18 mouse cellular contexts compared by ENCODE assay signal in the genomic region with DNA sequence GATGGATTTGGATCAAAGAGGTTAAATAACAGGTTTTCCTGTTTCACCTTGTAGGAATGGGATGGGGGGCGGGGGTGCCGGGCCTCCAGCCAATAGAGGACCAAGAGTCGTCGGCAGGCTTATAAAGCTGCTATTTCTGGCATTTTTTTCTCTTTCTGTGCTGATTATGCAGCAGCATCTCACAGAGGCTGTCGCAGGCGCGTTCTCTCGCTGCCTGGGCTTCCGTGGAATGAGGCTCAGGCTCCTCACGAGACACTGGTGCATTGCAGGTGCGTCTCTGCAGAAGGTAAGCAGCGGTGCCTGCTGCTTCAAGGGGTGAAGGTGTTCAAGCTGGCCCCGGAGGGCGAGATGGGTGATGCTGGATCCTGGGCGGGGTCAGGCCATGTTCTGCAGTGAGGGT. TPM values are rescaled to one million over a fixed set of nuclear protein-coding genes. Genes with fewer than 3 reads are reported as not detected.
DNase-seq lines count a peak whose midpoint lies in the region; ATAC-seq and TF ChIP-seq lines count a peak whose summit lies in the region.
"Had no signal": no experiment of that assay in that cellular context is flagged by ENCODE, and none has a peak within 500 bp of the region (broad histone marks: within the 10 kb centered on the region; RNA-seq: fewer than 3 reads in every experiment).

No protein-coding gene starts in this region.

- TF ChIP-seq CTCF in left cerebral cortex, adult 2 months (IDR thresholded peaks at IDR 0.05) = no peak
- no peak for TF ChIP-seq CTCF in brain, embryonic 14.5 days (IDR thresholded peaks at IDR 0.05; ENCODE audit: borderline replicate concordance, extremely low read depth, insufficient read depth, insufficient read length)

- no peaks in the 10 kb centered on the region for H3K36me3 ChIP-seq in forebrain, embryonic 14.5 days (ENCODE audit: control insufficient read depth, insufficient read depth, low read length)
- H3K36me3 ChIP-seq in midbrain, embryonic 14.5 days (ENCODE audit: control insufficient read depth, insufficient read depth, low read length) = no peaks in the 10 kb centered on the region
- H3K36me3 ChIP-seq: limb, embryonic 15.5 days had no signal

- WGBS in forebrain, embryonic 14.5 days = 73% methylated on average over 15 of the region's 15 CpGs
- WGBS in midbrain, embryonic 14.5 days = 62% methylated on average over 15 of the region's 15 CpGs

- peak overlapping the region; percentile 36; the same call in 1 of the 2 replicates for H3K27ac ChIP-seq in left cerebral cortex, adult 2 months
- H3K27ac ChIP-seq in forebrain, embryonic 14.5 days (ENCODE audit: low read depth, low read length) = peak overlapping the region; percentile 70; the same call in 1 of the 2 replicates
- peak overlapping the region; percentile 81 for H3K27ac ChIP-seq in midbrain, embryonic 14.5 days (replicated peaks; ENCODE audit: low read depth, low read length)
- H3K27ac ChIP-seq: gastrocnemius, adult 2 months; limb, embryonic 15.5 days had no signal

- no peak for DNase-seq in left cerebral cortex, adult 2 months (ENCODE audit: extremely low spot score in 1 of 2, low spot score in 2 of 2)
- no peak for DNase-seq in left cerebral cortex, postnatal 10 days (ENCODE audit: extremely low spot score in 1 of 2, low spot score in 2 of 2)
- DNase-seq in brain, embryonic 14.5 days (ENCODE audit: low read depth) = peak; percentile 64
- peak; percentile 42 for DNase-seq in forebrain, embryonic 14.5 days (ENCODE audit: low spot score)
- peak; percentile 71 for DNase-seq in midbrain, embryonic 14.5 days
- DNase-seq in left cerebral cortex, adult 9 months (ENCODE audit: low spot score in 2 of 2) = no peak
- no peak for DNase-seq in ovary, adult 18-20 months (ENCODE audit: low spot score)
- DNase-seq: adrenal gland, postnatal 14 days; cerebellum, adult 9-10 months; gastrocnemius, adult 2 months; heart, adult 11 months; kidney, adult 18-20 months; kidney, postnatal 10 days; layer of hippocampus, adult 9-11 months; lung, postnatal 10 days had no signal

- H3K4me1 ChIP-seq in forebrain, embryonic 14.5 days (ENCODE audit: control insufficient read depth, insufficient read depth, low read length) = peaks cover 7% of the 10 kb centered on the region; the same call in 1 of the 2 replicates
- peaks cover 23% of the 10 kb centered on the region for H3K4me1 ChIP-seq in midbrain, embryonic 14.5 days (ENCODE audit: control insufficient read depth, insufficient read depth, low read length)

- no peak overlapping the region for H3K4me2 ChIP-seq in forebrain, embryonic 14.5 days (ENCODE audit: low read length)
- H3K4me2 ChIP-seq in midbrain, embryonic 14.5 days (ENCODE audit: low read length) = peak overlapping the region; percentile 29
- H3K4me2 ChIP-seq: limb, embryonic 15.5 days had no signal

- no peak for TF ChIP-seq POLR2A in brain, embryonic 14.5 days (IDR thresholded peaks at IDR 0.05; ENCODE audit: borderline replicate concordance, extremely low read depth, insufficient read depth, insufficient read length, poor library complexity, severe bottlenecking)

- peak overlapping the region; percentile 29; the same call in 1 of the 2 replicates for H3K9ac ChIP-seq in forebrain, embryonic 14.5 days (ENCODE audit: low read length)
- peak overlapping the region; percentile 40 for H3K9ac ChIP-seq in midbrain, embryonic 14.5 days (replicated peaks; ENCODE audit: low read length)
- H3K9ac ChIP-seq: limb, embryonic 15.5 days had no signal

- H3K9me3 ChIP-seq in forebrain, embryonic 14.5 days (replicated peaks; ENCODE audit: control insufficient read depth, low read length) = no peaks in the 10 kb centered on the region
- no peaks in the 10 kb centered on the region for H3K9me3 ChIP-seq in midbrain, embryonic 14.5 days (ENCODE audit: control insufficient read depth, low read length)
- H3K9me3 ChIP-seq: limb, embryonic 15.5 days had no signal

- no peaks in the 10 kb centered on the region for H3K27me3 ChIP-seq in forebrain, embryonic 14.5 days (replicated peaks; ENCODE audit: control insufficient read depth, insufficient read depth, low read length)
- no peaks in the 10 kb centered on the region for H3K27me3 ChIP-seq in midbrain, embryonic 14.5 days (ENCODE audit: control insufficient read depth, insufficient read depth, low read length)

- no peak for ATAC-seq in forebrain, embryonic 14.5 days
- ATAC-seq in midbrain, embryonic 14.5 days (ENCODE audit: low FRiP score, low TSS enrichment) = no peak

- H3K4me3 ChIP-seq in left cerebral cortex, adult 2 months = peak overlapping the region; percentile 7; the same call in 1 of the 2 replicates
- H3K4me3 ChIP-seq in forebrain, embryonic 14.5 days (ENCODE audit: low read depth, low read length) = no peak overlapping the region
- H3K4me3 ChIP-seq in midbrain, embryonic 14.5 days (replicated peaks; ENCODE audit: low read depth, low read length) = no peak overlapping the region
- H3K4me3 ChIP-seq: gastrocnemius, adult 2 months; limb, embryonic 15.5 days; megakaryocyte, embryonic 14.5 days had no signal

- intact Hi-C loops in left cerebral cortex, adult 2 months (cut with DNase I) = no loop called here
- intact Hi-C loops in left cerebral cortex, postnatal 10 days (cut with DNase I) = no loop called here

RNA-seq across cellular contexts. Expression of a gene that starts 22.4 kb away (rescaled TPM):
- 10 to 100 TPM; 27.8 to 28.4 TPM for total RNA-seq in left cerebral cortex, adult 2 months (2021)
- 10 to 100 TPM; 23.9 to 26.4 TPM for total RNA-seq in left cerebral cortex, postnatal 10 days (2021)
- 67.0 and 70.4 TPM in 2 replicates for polyA plus RNA-seq in brain, embryonic 14.5 days (2012; rRNA removed)
- 16.5 and 19.2 TPM in 2 replicates for polyA plus RNA-seq in forebrain, embryonic 14.5 days (2014; fragmentation: Nextera tagmentation; extraction: Ambion mirVana)
- polyA plus RNA-seq in midbrain, embryonic 14.5 days (2014; fragmentation: Nextera tagmentation; extraction: Ambion mirVana) = 36.7 and 46.8 TPM in 2 replicates
- total RNA-seq: hematopoietic stem cell, adult 5-6 weeks had no signal

Comparison
In these comparisons a context has a peak if more than half of its experiments do, and no peak if none do; other contexts are left out.
1. DNase-seq: peak in brain, embryonic 14.5 days (single experiment), forebrain, embryonic 14.5 days (single experiment) and midbrain, embryonic 14.5 days (single experiment); none in left cerebral cortex, adult 2 months (0 of 2), left cerebral cortex, postnatal 10 days (0 of 2), left cerebral cortex, adult 9 months (0 of 2) and ovary, adult 18-20 months (single experiment).
2. Peak in every context shown above with its lines, with median percentiles within 50 percentile points of each other: H3K27ac ChIP-seq.